Mouse (Mus musculus) liver, adult (tissue): Measurements from ENCODE around the gene B4galnt2.

Experiments
- GATA4 ChIP-seq: IDR thresholded peaks from 2 replicates; pipeline ENCODE4 v1.6.1; 2014; ENCODE audit warnings: mild to moderate bottlenecking, low read length; ENCODE audit not compliant: insufficient replicate concordance

B4galnt2 gene

GRCm38 (mm10) chr11:95914571-95914991 lies at the start of gene B4galnt2:
Gene B4galnt2 (minus strand): TSS chr11:95914891.
- no peak for TF ChIP-seq GATA4

- TF ChIP-seq GATA4 = no peak
Observed at GRCm38 (mm10) chr11:95963304-95963703, 48.6 kb upstream of the B4galnt2 start.

- no peak for TF ChIP-seq GATA4
Observed at GRCm38 (mm10) chr11:95959152-95959551, 44.5 kb upstream of the B4galnt2 start.

GRCm38 (mm10) chr11:95958251-95958650 lies 43.6 kb upstream of the B4galnt2 start:
- no peak for TF ChIP-seq GATA4

- no peak for TF ChIP-seq GATA4
Observed at GRCm38 (mm10) chr11:95957407-95957806, 42.7 kb upstream of the B4galnt2 start.

- TF ChIP-seq GATA4 = no peak
Observed at GRCm38 (mm10) chr11:95953313-95953712, 38.6 kb upstream of the B4galnt2 start.

GRCm38 (mm10) chr11:95945838-95946472 lies 31.3 kb upstream of the B4galnt2 start:
- no peak for TF ChIP-seq GATA4

- TF ChIP-seq GATA4 = no peak
Observed at GRCm38 (mm10) chr11:95939828-95940507, 25.3 kb upstream of the B4galnt2 start.

GRCm38 (mm10) chr11:95936409-95936808 lies 21.7 kb upstream of the B4galnt2 start:
- no peak for TF ChIP-seq GATA4

- no peak for TF ChIP-seq GATA4
Observed at GRCm38 (mm10) chr11:95926398-95926797, 11.7 kb upstream of the B4galnt2 start.

- no peak for TF ChIP-seq GATA4
Observed at GRCm38 (mm10) chr11:95925976-95926375, 11.3 kb upstream of the B4galnt2 start.

- no peak for TF ChIP-seq GATA4
Observed at GRCm38 (mm10) chr11:95924215-95924614, 9.5 kb upstream of the B4galnt2 start.

- TF ChIP-seq GATA4 = no peak
Observed at GRCm38 (mm10) chr11:95921991-95922621, 7.4 kb upstream of the B4galnt2 start.

GRCm38 (mm10) chr11:95916426-95916825 lies 1.7 kb upstream of the B4galnt2 start:
- TF ChIP-seq GATA4 = no peak

GRCm38 (mm10) chr11:95915006-95915710 lies 467 bp upstream of the B4galnt2 start:
- no peak for TF ChIP-seq GATA4
